Mouse (Mus musculus) R1 (cell line): ENCODE measurements around the gene Gm128.
A peak's percentile ranks its signal among the peaks of the same experiment; 100 is the strongest.
"Not testable (repeated sequence)": the region's sequence is repeated elsewhere in the genome, so short reads cannot be mapped to it uniquely, and the experiment has no call there.

Source experiments
- DNase-seq: peaks from one replicate; pipeline ENCODE4 v3.0.0-alpha.2; 2018; ENCODE audit warnings: low read depth, low spot score

Gene Gm128

DNA sequence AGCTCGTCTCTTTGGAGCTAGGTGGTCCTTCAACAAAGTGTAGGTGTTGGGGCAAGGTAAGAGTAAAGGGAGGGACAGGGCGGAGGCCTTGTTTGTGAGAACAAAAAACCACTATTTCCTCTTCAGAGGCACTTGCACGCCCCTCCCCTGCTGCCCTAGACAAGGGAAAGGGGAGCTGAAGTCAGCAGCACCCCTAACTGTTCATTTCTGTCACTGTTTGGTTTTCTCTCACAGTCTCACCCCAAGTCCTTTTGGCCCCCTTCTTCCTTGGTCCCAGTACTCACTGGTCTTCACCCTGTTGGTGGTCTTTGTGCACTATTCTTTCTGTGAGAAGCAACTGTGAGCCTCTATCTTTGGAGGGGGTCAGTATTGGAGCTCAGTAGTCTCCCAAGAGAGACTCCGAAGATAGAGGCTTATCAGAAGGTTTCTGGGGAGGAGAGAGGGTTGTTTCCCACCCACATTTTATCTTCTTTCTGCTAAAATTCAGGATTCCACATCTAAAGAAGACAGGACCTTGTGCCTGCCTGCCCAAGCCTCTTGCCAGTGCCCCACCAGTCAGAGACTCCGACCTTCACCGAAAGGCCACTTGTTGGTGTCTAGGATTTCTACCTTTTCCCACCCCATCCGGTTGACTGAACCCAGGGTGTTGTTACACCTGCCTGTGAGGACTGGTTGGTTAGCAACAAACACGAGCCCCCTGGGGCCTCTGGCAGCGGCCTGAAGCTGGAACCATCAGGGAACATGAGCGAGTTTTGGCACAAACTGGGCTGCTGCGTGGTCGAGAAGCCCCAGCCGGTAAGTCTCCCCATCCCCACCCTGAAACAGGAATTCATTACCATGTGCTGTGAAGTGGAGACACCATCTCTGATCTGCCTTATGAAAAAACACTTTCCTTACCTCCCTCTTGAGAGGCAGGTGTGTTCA lies 9.8 kb downstream of the Gm128 start, which contains the start of gene Mllt11:
Gene Mllt11, minus strand, starts transcription at position 874 of the 924 bp plus-strand sequence.
- DNase-seq, result peak; percentile 32

DNA sequence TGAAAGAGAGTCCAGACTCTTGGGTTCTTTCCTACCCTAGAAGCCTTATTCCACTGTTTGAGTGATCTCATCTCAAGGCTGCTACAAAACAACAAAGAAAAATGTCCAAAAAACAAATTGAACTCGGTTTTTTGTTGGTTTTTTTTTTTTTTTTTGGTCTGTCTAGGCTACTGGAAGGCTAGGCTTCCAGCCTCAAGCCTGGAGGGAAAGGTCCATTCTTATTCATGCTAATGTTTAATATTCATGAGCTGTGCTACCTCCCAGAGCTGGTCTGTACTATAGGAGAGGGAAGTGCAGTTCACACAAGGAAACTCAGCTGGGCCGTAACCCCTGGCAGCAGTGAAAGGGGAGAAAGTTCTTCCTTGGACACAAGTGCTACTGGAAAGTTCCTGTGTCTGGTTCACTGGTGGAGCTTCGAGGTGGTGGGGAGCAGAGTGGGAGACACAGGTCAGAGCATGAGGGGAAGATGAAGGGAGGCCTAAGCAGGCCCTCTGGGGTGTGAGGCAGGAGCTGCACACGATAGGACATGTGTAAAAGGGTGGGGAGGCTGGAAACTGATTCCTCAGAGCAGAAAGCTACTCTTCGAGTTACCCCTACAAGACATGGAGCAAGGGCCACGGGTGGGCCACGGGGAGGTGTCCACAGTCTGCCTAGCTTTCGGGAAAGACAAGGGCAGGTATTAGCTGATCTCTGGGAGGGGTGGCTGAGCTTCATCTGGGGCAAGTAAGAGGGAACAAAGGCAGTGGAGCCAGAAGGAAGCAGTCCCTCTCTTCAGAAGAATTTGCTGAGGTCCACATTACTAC lies 10.7 kb downstream of the Gm128 start:
- peak; percentile 89 for DNase-seq

DNA sequence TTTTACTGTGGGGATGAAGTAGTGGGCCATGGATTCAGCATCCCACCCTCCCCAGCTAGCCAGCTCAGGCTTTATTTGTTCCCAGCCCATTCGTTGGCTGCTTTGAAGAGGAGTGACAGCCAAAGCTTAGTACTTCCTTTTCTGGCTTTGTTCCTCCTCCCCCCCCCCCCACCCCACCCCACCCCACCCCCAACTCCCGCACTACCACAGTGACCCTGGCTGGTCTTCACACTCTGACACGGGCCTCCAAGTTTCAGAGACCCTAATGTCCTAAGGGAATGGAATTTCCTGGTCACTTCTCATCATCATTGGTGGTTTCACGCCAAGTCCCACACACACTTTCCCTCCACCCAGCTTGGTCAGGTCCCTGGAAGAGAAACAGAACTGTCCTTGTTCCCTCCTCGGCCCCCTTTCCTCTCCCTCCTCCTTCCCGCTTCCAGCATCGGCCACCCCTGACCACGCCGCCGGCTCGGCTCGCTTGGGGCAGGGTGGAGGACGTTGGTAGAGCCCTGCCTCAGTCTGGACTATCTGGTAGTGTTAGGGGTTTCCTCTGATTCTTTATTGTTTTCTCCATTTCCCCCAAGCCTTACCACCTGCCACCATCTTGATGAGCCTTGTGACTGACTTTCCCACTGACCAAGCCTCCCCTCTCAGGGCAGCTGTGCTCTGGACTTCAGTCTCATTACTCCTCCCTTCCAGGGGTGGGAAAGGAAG lies 11.5 kb downstream of the Gm128 start:
- DNase-seq, result no peak

DNA sequence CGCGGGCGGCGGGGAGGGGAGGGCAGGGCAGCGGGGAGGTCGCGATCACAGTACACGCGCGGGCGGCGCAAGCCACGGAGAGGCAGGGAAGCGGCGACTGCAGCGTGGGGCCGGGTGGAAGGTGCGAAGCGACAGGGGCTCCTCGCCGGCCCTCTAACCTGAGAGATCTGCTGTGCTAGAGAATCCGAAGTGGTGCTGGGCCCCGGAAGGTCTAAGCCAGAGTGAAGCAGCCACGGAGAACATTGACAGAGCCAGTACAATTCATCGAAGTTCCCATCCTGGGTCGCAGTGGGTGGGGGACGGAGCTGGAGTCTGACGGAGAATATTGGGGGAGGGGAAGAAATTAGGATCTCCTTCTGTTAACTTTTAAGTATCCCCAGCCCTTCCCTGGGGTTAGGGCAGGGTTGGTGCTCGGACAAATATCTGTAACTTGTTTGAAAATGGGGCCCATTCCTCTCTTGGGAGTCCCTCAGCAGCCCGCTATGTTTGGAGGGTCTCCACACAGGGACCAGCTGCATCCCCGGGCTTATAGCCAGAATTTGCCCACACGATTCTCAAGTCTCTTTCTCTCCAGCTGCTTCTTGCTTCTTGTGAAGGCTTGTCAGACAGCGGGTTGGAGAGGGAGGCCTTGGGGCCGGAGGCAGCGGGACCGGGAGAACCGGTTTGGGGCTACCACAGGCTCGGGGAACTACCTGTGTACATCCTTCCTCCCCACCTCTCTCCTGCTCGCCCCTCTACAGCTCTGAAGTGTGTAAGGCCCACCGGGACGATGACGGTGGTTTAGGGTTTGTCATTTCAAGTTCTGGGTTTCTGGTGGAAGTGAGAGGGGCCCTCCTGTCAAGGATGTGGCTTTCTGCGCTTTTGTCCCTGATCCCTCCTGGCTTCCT lies 12.3 kb downstream of the Gm128 start:
- DNase-seq, result peak; percentile 63

DNA sequence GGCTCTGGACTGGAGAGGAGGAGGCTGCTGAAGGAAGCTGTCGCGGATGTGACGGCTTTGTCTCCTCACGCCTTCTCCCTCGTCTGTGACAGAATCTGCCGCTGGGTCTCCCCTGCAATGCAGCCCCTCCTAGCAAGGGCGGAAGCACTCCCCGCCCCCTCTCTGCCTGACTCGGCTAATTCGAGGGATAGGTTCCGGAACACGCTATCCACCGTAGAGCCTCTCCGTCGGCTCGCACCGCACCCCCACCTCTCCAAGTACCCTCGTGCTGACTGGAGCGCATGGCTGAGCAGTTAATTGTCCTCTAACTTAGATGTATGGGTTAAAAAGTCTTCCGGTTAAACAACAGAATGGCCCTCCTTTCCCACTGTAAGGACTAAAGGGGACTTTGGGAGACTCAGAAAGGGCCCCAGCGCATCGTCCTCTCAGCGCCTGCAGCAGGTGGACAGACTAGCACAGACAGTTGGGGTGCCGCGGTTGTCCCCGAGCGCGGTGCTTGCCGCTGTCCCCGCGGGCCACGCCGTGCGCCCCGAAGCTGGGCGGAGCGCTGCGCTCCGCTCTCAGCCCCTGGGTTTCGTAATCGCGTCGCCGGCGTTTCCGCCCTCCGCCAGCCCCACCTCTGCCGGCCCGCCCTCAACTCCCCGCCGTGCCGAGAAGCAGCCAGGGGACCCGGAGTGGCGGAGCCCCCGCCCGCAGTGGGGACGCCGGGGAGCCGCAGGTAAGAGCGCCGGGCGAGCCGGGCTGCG lies 13.1 kb downstream of the Gm128 start, which contains the start of gene Cdc42se1:
Gene Cdc42se1, plus strand, starts transcription at position 585 of the 746 bp plus-strand sequence.
- DNase-seq, result peak; percentile 94

DNA sequence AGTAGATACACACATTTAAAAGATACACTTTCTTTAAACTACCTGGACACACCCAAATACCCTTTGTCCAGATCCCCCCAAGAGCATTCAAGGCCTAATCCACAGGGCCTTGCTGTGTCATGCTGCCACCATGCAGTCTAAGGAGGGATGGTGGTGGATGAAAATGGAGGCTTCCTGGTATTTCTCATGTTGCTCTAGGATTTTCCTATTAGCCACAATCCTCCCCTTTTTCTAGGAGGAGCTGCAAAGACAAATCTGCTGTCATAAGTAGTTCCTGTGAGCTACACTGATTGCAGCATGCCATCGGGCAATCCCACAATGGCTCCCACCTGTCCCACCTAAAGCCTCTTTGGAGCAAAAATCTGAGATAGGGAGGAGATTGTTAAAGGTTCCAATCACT lies 14.2 kb downstream of the Gm128 start:
- DNase-seq, result no peak

DNA sequence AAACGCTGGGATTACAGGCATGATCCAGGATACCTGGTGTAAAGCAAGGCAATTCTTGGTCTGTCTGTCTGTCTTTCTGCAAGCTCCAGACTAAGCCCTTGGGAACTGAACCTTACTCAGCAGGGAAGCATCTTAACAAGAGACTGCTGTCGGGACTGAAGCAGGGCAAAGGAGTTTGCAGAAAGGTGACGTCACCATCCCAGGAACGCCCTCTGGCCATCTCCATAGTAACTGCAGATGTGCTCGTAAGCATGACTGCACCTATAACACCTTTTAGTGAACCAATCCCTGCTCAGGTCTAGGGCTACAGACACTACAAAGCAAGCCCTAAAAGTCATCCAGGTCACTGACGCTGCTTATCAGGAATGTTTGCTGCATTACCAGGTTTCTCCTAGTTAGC lies 17.1 kb downstream of the Gm128 start:
- DNase-seq, result peak; percentile 97

DNA sequence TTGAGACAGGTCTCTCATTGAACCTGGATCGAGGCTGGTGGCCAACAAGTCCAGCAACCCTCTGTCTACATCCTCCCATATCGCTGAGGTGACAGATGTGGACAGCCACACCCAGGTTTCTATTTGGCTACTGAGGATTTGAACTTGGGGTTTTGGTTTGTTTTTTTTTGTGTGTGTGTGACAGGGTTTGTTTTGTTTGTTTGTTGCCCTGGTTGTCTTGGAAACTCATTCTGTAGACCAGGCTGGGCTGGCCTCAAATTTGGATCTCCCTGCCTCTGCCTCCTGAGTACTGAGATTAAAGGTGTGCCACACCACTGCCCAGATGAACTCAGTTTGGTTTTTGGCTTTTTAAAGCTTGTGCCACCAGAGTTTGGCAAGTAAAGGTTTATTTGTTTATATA lies 18.4 kb downstream of the Gm128 start:
- DNase-seq, result peak; percentile 38

DNA sequence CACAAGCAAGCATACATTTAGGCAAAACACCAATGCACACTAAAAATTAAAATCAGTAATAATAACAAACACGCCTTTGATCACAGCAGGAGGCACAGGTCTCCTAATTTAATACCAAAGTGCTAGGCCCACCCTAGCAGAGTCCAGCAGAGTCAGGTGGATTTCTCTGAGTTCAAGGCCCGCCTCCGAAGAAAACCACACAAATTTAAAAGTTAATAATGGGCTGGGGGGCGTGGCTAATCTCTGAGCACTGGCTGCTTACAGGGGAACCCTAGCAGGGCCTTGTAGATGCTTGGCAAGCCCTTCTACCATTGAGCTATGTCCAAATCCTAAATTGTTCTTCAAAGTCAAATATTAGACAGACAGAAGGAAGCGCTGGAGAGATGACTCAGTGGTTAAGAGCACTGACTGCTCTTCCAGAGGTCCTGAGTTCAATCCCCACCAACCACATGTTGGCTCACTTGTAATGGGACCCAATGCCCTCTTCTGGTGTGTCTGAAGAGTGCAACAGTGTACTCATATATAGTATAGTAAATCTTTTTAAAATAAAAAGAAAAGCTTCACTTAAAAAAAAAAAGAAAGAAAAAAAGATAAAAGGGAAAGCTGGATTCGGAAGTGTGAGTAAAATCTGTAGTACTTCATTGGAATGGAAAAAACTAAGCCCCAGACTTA lies 22.8 kb downstream of the Gm128 start:
- DNase-seq, result peak; percentile 81

DNA sequence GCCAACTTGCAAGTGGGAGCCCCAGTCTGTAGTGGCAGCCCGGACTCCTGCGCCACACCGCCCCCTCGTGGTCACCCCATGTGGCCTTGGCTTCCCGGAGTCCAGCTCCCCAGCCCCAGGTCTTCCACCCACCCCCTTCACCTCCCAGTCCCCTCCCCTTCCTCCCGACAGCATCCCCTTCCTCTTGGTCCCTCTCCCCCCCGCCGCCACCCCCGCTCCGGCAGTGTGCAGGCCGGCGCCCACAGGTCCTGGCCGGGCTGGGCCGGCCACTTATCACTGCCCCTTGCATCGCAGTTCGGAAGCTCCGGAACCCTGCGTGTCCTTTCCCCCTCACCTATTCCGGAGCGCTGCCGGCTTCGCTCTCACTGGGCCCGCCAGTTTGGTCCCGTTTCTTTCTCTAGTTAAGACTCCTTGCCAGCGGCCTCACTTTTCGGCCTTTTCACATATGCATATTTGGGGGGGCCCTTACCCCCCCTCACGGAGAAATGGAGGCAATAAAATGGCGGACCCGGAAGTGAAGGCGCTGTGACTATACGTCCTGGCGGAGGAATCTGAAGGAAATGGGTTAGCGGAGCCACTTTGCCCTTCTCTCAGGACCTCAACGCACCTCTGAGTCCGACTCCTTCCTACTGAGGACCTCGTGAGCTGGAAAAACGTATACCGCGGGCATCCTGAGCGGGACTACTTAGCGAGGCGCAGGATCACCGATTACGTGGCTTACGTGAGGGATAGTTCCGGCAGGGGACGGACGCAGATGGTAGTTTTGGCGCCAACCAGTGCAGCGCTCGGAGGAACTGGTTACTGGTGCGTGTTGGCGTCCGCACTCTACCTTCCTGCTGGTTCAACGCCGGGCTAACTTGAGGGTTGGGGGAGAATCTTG lies 23.9 kb downstream of the Gm128 start, which contains the start of gene Gabpb2:
Gene Gabpb2, minus strand, starts transcription at position 662 of the 880 bp plus-strand sequence.
- peak; percentile 98 for DNase-seq

DNA sequence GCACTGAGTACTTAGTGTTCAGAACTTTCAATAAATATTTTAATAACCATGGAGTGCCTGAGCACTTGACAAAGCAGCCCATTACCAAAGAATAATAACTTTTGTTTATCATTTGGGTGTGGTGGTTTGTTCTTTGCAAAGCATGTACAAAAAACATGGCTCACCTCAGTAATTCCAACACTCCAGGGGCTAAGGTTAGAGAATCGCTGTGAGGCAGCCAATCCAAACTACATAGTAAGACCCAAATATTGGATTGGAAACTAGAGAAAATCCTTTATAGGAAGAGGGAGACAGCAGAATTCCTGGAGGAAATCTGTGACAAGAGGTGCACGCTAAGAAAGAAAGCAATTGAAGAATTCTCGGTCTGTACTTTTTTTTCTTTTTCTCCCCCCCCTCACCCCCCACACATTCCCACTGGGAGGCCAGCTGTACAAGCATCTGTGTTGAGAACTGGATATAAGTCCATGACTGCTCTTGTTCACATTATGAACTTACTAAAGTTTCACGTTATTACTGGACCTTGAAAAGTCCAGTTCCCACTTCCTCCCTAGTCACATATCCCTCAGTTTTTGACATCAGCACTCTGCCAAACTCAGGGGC lies 24.6 kb downstream of the Gm128 start:
- DNase-seq, result no peak

DNA sequence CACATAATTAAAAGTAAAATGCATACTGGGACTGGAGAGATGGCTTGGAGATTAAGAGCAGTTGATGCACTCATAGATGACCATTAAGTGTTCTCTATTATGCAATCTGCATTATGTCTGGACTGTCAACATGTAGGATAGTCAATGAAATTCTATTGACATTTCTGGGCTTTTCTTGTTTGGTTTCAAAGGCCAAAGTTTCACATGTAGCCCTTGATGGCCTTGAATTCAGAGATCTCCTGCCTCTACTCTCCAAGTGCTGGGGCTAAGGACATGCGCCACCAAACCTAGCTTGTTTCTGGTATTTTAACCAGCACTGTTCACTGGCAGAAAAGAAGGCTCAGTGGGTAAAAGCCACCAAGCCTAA lies 27.8 kb downstream of the Gm128 start:
- DNase-seq, result no peak

DNA sequence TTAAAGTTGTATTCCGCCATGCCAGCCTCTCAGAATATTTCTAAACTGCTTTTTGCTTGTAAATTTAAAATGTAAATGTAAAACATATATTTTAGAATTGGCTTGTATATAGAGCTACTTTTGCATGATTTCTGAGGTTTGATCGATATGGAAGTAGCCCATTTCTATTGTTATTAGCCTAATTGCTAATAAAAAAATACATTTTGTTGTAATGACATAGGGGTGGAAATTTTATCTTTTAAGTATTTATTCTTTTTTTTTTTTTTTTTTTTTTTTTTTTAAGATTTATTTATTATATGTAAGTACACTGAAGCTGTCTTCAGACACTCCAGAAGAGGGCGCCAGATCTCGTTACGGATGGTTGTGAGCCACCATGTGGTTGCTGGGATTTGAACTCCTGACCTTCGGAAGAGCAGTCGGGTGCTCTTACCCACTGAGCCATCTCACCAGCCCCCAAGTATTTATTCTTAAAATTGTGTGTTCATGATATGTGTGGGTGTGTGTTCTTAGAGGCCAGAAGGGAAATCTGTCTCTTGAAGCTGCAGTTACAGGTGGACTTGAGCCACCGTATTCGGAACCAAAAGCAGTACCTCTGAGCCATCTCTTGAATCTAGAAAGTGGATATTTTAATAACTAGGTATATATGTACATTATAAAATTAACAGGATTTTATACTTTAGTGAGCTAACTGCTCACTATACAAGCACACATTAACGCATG lies 28.3 kb downstream of the Gm128 start:
- not testable (repeated sequence) for DNase-seq

DNA sequence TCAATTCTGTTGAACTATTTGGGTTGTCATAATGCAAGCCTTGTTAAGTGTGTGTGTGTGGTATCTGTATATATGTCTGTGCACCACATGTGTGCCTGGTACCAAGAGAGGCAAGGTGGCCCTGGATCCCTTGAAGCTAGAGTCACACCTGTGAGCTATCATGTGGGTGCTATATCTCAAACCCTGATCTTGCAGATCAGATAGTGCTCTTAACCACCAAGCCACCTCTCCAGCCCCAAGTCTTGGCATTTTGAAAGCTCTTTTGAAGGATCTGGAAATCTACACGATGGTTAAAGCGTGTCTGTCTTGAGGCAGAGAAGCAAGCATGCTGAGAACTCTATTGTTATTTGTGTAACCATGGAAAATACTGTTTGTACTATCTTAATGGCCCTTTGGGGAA lies 30.8 kb downstream of the Gm128 start:
- no peak for DNase-seq

DNA sequence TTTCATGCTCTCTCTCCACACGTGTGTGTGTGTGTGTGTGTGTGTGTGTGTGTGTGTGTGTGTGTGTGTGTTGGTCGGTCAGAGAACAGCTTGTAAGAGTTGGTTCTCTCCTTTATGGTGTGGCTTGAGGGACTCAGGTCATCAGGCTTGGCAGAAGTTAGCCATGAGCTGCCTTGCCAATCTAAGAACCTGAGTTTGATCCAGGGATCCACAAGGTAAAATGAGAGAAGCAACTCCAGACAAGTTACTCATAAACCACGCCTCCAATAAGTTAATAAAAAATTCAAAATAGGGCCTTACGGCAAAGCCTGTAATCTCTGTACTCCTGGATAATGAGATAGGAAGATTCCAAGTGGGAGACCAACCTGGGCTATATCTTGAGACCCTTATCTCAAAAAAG lies 33.1 kb downstream of the Gm128 start:
- no peak for DNase-seq

DNA sequence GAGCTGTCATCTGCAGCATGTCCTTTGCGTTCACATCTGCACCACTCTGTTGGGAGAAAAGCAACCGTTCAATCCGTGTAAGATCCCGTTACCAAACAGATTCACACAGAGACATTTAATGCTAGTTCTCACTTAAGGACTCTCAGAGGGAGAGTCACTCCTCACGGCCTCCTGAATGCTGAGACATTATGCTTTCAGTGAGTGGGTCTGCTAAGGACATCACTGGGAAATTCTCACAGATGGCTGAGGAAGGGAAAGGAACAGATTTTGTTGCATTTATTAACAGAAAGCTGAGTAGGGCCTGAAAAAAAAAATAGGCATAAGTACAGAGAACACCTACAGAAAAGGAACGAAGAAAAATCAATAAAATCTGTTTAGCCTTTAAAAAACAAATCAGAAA lies 37.5 kb downstream of the Gm128 start:
- DNase-seq, result no peak

DNA sequence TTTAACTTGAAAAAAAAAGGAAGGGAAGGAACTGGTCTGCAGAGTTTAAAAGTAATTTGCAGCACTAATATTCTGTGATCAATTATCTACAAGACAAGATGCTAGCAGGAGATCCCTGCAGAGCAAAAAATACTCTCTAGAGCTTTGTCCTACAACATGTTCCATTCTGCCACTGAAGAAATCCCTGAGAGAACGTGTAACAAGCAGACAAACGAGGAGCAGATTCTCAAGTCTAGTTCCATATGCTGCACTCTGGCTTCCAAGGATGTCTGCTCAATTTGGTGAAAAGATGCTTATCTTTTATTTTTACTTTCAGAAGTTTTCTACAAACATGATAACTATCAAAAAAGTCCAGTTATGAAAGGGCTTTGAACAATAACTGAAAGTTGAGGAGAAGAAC lies 40.8 kb downstream of the Gm128 start:
- DNase-seq, result no peak
